Mouse (Mus musculus) CH12.LX (cell line): ENCODE results near the gene Arl4c. TPM values are rescaled to one million over a fixed set of nuclear protein-coding genes. Genes with fewer than 3 reads are reported as not detected.

Experiments
- DNase-seq: peaks from one replicate; pipeline ENCODE4 v3.0.0-alpha.2; 2013; ENCODE audit errors: extremely low read depth
- H3K27ac ChIP-seq: 2 replicates; pipeline ENCODE4 v1.5.1; 2012; ENCODE audit warnings: low read depth, mild to moderate bottlenecking, control low read depth, moderate library complexity; ENCODE audit not compliant: insufficient read depth
- H3K27me3 ChIP-seq: replicated peaks from 2 replicates; pipeline ENCODE3; 2012; ENCODE audit warnings: inconsistent platforms
- H3K36me3 ChIP-seq, 2 experiments: replicated peaks in 1 of 2; 2 replicates each; pipeline versions ENCODE3 to v1.6.1; 2012; ENCODE audit warnings: inconsistent platforms in 1 of 2, low read length in 1 of 2, mild to moderate bottlenecking in 1 of 2, mixed read lengths in 1 of 2, moderate library complexity in 1 of 2; ENCODE audit not compliant: control insufficient read depth in 1 of 2, insufficient read depth in 1 of 2
- H3K4me1 ChIP-seq, 2 experiments: 2 replicates each; pipeline ENCODE4 v1.6.1; 2012; ENCODE audit warnings: inconsistent platforms in 1 of 2, moderate library complexity in 1 of 2; ENCODE audit not compliant: insufficient read depth in 2 of 2, control insufficient read depth in 1 of 2
- H3K4me2 ChIP-seq: 2 replicates; pipeline ENCODE4 v1.6.1; 2012; ENCODE audit warnings: low read depth, mild to moderate bottlenecking, control low read depth; ENCODE audit not compliant: poor library complexity, insufficient read depth, severe bottlenecking
- H3K4me3 ChIP-seq, 3 experiments: fragments of 150-350 bp in 1 of 3; sonication (generic) in 1 of 3; replicated peaks in 1 of 3; 2 replicates each; pipeline versions ENCODE3 to v1.5.1; 2011 to 2012; ENCODE audit warnings: low read depth in 2 of 3, low read length in 2 of 3, mild to moderate bottlenecking in 2 of 3, moderate library complexity in 2 of 3, control low read depth in 1 of 3, improper control_type of control experiment in 1 of 3, inconsistent platforms in 1 of 3, mixed read lengths in 1 of 3; ENCODE audit not compliant: poor library complexity in 1 of 3
- H3K79me2 ChIP-seq: replicated peaks from 2 replicates; pipeline ENCODE4 v1.6.1; 2012; ENCODE audit warnings: mild to moderate bottlenecking, moderate library complexity; ENCODE audit not compliant: control insufficient read depth, poor library complexity, insufficient read depth, severe bottlenecking; ENCODE audit errors: extremely low read depth
- H3K9ac ChIP-seq: 2 replicates; pipeline ENCODE4 v1.6.1; 2012; ENCODE audit warnings: low read depth, mild to moderate bottlenecking, control low read depth, moderate library complexity; ENCODE audit not compliant: insufficient read depth
- H3K9me3 ChIP-seq: replicated peaks from 2 replicates; pipeline ENCODE3; 2012; ENCODE audit warnings: low read length, inconsistent platforms, mixed read lengths
- BHLHE40 ChIP-seq: IDR thresholded peaks from 2 replicates; pipeline ENCODE4 v1.6.1; 2011; ENCODE audit warnings: mild to moderate bottlenecking, low read depth, low read length, improper control_type of control experiment
- CHD1 ChIP-seq: IDR thresholded peaks from 2 replicates; pipeline ENCODE4 v1.6.1; 2012; ENCODE audit warnings: low read depth, low read length, improper control_type of control experiment, inconsistent platforms
- CHD2 ChIP-seq: IDR thresholded peaks from 2 replicates; pipeline ENCODE4 v1.6.1; 2011; ENCODE audit warnings: low read length, improper control_type of control experiment
- CTCF ChIP-seq, 2 experiments: IDR thresholded peaks in 1 of 2; conservative IDR thresholded peaks in 1 of 2; 2 replicates each; pipeline ENCODE4 v1.5.1; 2011 to 2012; ENCODE audit warnings: low read depth in 2 of 2, low read length in 2 of 2, improper control_type of control experiment in 1 of 2, inconsistent platforms in 1 of 2, mild to moderate bottlenecking in 1 of 2, moderate library complexity in 1 of 2
- ELF1 ChIP-seq: IDR thresholded peaks from 2 replicates; pipeline ENCODE4 v1.6.1; 2014; ENCODE audit warnings: low read depth, mild to moderate bottlenecking, inconsistent platforms, low read length, improper control_type of control experiment
- EP300 ChIP-seq: IDR thresholded peaks from 2 replicates; pipeline ENCODE4 v1.6.1; 2011; ENCODE audit warnings: low read length, improper control_type of control experiment
- ETS1 ChIP-seq: conservative IDR thresholded peaks from 2 replicates; pipeline ENCODE4 v1.6.1; 2012; ENCODE audit warnings: low read depth, mild to moderate bottlenecking, inconsistent platforms, low read length, improper control_type of control experiment, moderate library complexity
- GABPA ChIP-seq: IDR thresholded peaks from 2 replicates; pipeline ENCODE4 v1.6.1; 2012; ENCODE audit warnings: low read depth, low read length, improper control_type of control experiment, inconsistent platforms; ENCODE audit not compliant: insufficient replicate concordance
- HCFC1 ChIP-seq: IDR thresholded peaks from 2 replicates; pipeline ENCODE4 v1.6.1; 2012; ENCODE audit warnings: low read depth, mild to moderate bottlenecking, inconsistent platforms, low read length, improper control_type of control experiment
- JUND ChIP-seq: conservative IDR thresholded peaks from 2 replicates; pipeline ENCODE4 v1.6.1; 2011; ENCODE audit warnings: low read depth, low read length, improper control_type of control experiment
- MAFK ChIP-seq: IDR thresholded peaks from 2 replicates; pipeline ENCODE4 v1.6.1; 2011; ENCODE audit warnings: low read length, improper control_type of control experiment; ENCODE audit not compliant: insufficient replicate concordance
- MAX ChIP-seq: IDR thresholded peaks from 2 replicates; pipeline ENCODE4 v1.6.1; 2011; ENCODE audit warnings: low read length, improper control_type of control experiment
- MAZ ChIP-seq: IDR thresholded peaks from 2 replicates; pipeline ENCODE4 v1.6.1; 2012; ENCODE audit warnings: low read depth, mild to moderate bottlenecking, inconsistent platforms, low read length, improper control_type of control experiment, moderate library complexity
- MYC ChIP-seq: IDR thresholded peaks from 2 replicates; pipeline ENCODE4 v1.6.1; 2011; ENCODE audit warnings: low read depth, mild to moderate bottlenecking, improper control_type of control experiment, low read length
- NELFE ChIP-seq: IDR thresholded peaks from 2 replicates; pipeline ENCODE4 v1.6.1; 2011; ENCODE audit warnings: low read depth, low read length, improper control_type of control experiment
- NRF1 ChIP-seq: IDR thresholded peaks from 2 replicates; pipeline ENCODE4 v1.6.1; 2014; ENCODE audit warnings: low read depth, mild to moderate bottlenecking, inconsistent platforms, low read length, improper control_type of control experiment, moderate library complexity
- PAX5 ChIP-seq: IDR thresholded peaks from 2 replicates; pipeline ENCODE4 v1.6.1; 2012; ENCODE audit warnings: low read length, inconsistent platforms, mixed read lengths
- POLR2A ChIP-seq: IDR thresholded peaks from 2 replicates; pipeline ENCODE4 v1.6.1; 2011; ENCODE audit warnings: low read depth, mild to moderate bottlenecking, improper control_type of control experiment, low read length
- POLR2AphosphoS2 ChIP-seq: IDR thresholded peaks from 2 replicates; pipeline ENCODE4 v1.6.1; 2011; ENCODE audit warnings: low read depth, low read length, improper control_type of control experiment
- RCOR1 ChIP-seq: conservative IDR thresholded peaks from 2 replicates; pipeline ENCODE4 v1.6.1; 2012; ENCODE audit warnings: low read depth, mild to moderate bottlenecking, inconsistent platforms, low read length, improper control_type of control experiment
- TBP ChIP-seq: conservative IDR thresholded peaks from 2 replicates; pipeline ENCODE4 v1.6.1; 2011; ENCODE audit warnings: low read depth, low read length, improper control_type of control experiment
- TCF12 ChIP-seq: IDR thresholded peaks from 2 replicates; pipeline ENCODE4 v1.6.1; 2014; ENCODE audit warnings: low read depth, mild to moderate bottlenecking, inconsistent platforms, low read length, improper control_type of control experiment
- USF1 ChIP-seq: IDR thresholded peaks from 2 replicates; pipeline ENCODE4 v1.6.1; 2014; ENCODE audit warnings: low read depth, mild to moderate bottlenecking, inconsistent platforms, low read length, improper control_type of control experiment
- USF2 ChIP-seq: conservative IDR thresholded peaks from 2 replicates; pipeline ENCODE4 v1.6.1; 2011; ENCODE audit warnings: low read depth, low read length, improper control_type of control experiment
- ZC3H11A ChIP-seq: IDR thresholded peaks from 2 replicates; pipeline ENCODE4 v1.6.1; 2012; ENCODE audit warnings: low read depth, mild to moderate bottlenecking, inconsistent platforms, low read length, improper control_type of control experiment
- dilution Hi-C: fragments of 300-500 bp; cut with MboI; formaldehyde crosslinking; loops from 2 replicates; pipeline ENCODE4 v1.14.3; 2020; ENCODE audit warnings: low sequenced_read_pairs; ENCODE audit not compliant: extremely low pct_unique_long_range_greater_than_20kb, extremely low pct_ligation_motif_present
- in situ Hi-C: fragments of 300-500 bp; cut with MboI; formaldehyde crosslinking; loops from 3 replicates; pipeline ENCODE4 v1.14.3; 2019; ENCODE audit warnings: low sequenced_read_pairs, low pct_ligation_motif_present, low pct_unique_long_range_greater_than_20kb, mixed read lengths
- polyA plus RNA-seq: library from polyadenylated mRNA; unstranded; fragments of >175 nt; gene quantifications from 2 replicates; pipeline ENCODE4 v1.2.1, GENCODE M21; 2012; ENCODE audit warnings: low read depth; ENCODE audit not compliant: insufficient read length
- total RNA-seq, 2 experiments: library from RNA; depleted of rRNA; stranded (reverse); fragments of 300-350 nt in 1 of 2; fragments of >200 nt in 1 of 2; gene quantifications; 2 replicates each; pipeline ENCODE4 v1.2.3; 2012 to 2014

Arl4c gene
- total and polyA plus RNA-seq, 3 experiments: 25.8 to 33.9 (median 31.6) TPM

GRCm38 (mm10) chr1:88654521-88655472 is 47.2 kb downstream of the Arl4c start:
- Histone ChIP-seq H3K27ac (peak overlapping the region; percentile 97), H3K4me3 (peak overlapping the region; percentile 11 to 44 (median 17)), H3K4me2 (peak overlapping the region; percentile 38), H3K9me3 (peaks cover 52% of the 10 kb centered on the region), H3K4me1 (peaks cover 24 to 32% of the 10 kb centered on the region in 2 experiments), H3K27me3 (no peaks in the 10 kb centered on the region), H3K36me3 (peaks cover 3 to 4% of the 10 kb centered on the region in 2 experiments), H3K79me2 (0 out of 2 replicates have a peak, but pooled peaks cover 7% of the 10 kb centered on the region), H3K9ac (peak overlapping the region; percentile 61)
- TF ChIP-seq PAX5 (no peak), ZC3H11A (no peak), NRF1 (0 out of 2 replicates have a peak, but pooled peaks have one; percentile 10), HCFC1 (no peak; the same call in 1 of the 2 replicates), EP300 (peak; percentile 56; the same call in 1 of the 2 replicates), MAX (no peak), RCOR1 (peak; percentile 51; the same call in 1 of the 2 replicates), POLR2A (peak; percentile 46), MYC (no peak), ELF1 (peak; percentile 72), CHD2 (peak; percentile 82), TBP (0 out of 2 replicates have a peak, but pooled peaks have one; percentile 41), ETS1 (peak; percentile 84), BHLHE40 (peak; percentile 63), JUND (no peak), MAFK (no peak), USF2 (peak; percentile 14; the same call in 1 of the 2 replicates), TCF12 (peak; percentile 74), USF1 (peak; percentile 17; the same call in 1 of the 2 replicates), MAZ (peak; percentile 81; the same call in 1 of the 2 replicates), GABPA (no peak), NELFE (peak; percentile 44; the same call in 1 of the 2 replicates), CTCF (conservative IDR thresholded peaks at IDR 0.05 in 1 of 2, IDR thresholded peaks at IDR 0.05 in 1 of 2; ENCODE audit: low read depth in 2 of 2, low read length in 2 of 2) (no peak), POLR2AphosphoS2 (no peak), CHD1 (peak; percentile 57; the same call in 1 of the 2 replicates)
- peak; percentile 87 for DNase-seq
- dilution Hi-C loops (no loop called here), in situ Hi-C loops (loop anchor here (5.0 kb wide), 1 partner anchor 38 kb away; no protein-coding TSS in a partner anchor)
